Mouse (Mus musculus) Muller cell, postnatal 12 days (primary cell): ENCODE data around the gene Ubald1.
A peak's percentile ranks its signal among the peaks of the same experiment; 100 is the strongest.

ENCODE experiments used
- DNase-seq: peaks from one replicate; pipeline ENCODE4 v3.0.0-alpha.2; 2015; ENCODE audit errors: inconsistent ontology term

The Ubald1 gene

DNA sequence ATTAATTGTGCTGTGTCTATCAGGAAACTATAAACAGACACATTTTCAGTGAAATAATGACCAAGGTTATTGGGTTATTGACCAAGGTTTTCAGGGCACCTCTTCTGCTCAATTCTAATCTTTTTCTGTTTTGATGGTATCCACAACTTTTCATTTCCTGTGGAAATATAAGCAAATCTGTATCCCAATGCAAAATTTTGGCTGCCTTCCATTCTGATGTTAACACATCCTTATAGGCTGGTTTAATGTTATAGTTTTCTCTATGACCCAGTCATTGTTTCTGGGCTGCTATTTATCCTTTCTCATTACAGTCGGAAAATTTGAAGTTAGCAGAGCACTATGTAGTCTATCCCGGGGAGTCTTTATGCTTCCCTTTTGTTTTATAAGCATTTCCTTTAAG, 19.6 kb upstream of the Ubald1 start:
- DNase-seq, result no peak

DNA sequence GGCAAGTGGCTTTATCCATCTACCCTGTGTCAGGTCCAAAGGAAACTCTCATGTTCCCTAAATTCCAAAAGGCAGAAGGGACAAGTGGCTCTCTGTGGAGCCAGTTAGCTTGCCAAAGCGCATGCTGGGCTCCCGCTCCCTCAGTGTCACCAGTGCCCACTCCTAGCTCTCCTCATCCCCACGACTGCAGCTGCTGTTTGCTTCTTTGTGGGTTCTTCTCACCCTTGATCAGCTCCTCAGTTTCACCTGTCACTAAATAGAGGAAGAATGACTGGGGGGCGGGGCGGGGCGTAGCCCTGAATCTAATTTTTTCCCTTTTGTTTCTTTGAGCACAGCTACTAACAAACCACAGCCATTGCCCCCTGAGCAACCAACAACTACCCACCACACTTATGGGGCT, 18.8 kb upstream of the Ubald1 start:
- DNase-seq, result no peak

- DNase-seq, result no peak
These were observed 17.1 kb upstream of the Ubald1 start for GRCm38 (mm10) chr16:4897146-4897730.

DNA sequence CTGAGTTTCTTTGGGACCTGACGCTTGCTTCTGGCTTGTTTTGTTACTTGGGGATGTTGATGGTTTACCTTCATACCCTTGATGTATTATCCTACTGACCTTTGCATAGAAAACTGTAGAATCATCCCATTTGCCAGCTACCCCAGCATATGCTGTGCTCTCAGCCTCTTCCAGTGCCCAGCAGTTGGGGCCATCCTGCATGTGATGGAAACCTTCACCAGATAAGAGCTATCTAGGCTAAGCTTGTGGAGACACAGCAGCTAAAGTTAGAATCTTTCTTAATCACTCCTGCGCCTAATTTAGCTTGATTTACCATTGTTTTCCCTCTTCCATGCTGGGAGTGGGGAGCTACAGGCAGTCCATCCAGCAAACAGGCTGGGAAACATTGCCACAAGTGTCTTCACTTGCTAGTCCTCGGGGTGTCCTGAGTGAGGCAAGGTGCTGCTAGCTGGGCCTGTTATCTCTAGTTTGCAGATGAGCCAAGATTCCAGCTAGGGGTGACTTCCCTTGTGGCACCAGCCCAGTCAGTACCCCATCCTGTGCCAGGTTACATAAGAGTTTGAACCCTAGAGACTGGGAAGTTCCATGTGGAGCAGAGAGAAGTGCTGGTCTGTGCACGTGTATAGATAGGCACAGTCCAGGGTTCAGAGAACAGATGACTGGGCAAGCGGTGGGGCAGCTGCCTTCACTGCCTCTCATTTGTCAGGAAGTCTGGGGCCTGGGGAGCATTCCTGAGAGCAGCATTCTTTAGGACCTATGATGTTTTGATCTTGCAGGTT, 16.3 kb upstream of the Ubald1 start:
- peak; percentile 42 for DNase-seq

GRCm38 (mm10) chr16:4894201-4894908, 14.2 kb upstream of the Ubald1 start:
- DNase-seq, result no peak

GRCm38 (mm10) chr16:4892171-4892570, 12.1 kb upstream of the Ubald1 start:
- no peak for DNase-seq

DNA sequence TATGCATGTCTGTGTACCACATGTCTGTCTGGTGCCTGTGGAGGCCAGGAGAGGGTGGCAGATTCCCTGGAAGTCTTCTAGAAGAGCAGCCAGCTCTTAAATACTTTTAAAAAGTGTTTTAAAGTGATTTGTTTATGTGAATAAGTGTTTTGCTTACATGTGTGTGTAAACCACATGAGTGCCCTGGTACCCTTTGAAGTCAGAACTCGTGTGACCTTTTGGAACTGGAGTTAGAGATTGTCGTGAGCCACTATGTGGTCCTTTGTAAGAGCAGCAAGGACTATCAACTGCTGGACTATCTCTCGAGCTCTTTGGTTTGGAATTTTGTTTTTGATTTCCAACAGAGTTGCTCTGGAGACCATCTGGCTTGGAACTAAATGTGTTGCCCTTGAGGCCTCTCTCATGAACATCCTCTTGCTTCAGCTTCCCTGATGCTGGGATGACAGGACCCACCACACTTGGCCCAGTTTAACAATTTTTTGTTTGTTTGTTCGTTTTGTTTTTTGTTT, 10.1 kb upstream of the Ubald1 start:
- no peak for DNase-seq

GRCm38 (mm10) chr16:4886690-4887020, 6.5 kb upstream of the Ubald1 start:
- no peak for DNase-seq

- peak; percentile 91 for DNase-seq
These were observed 5.9 kb upstream of the Ubald1 start, which contains the start of gene Mgrn1 for GRCm38 (mm10) chr16:4885760-4886689. Gene Mgrn1, plus strand, starts transcription at chr16:4886249.

GRCm38 (mm10) chr16:4884930-4885329, 4.8 kb upstream of the Ubald1 start:
- DNase-seq, result no peak

DNA sequence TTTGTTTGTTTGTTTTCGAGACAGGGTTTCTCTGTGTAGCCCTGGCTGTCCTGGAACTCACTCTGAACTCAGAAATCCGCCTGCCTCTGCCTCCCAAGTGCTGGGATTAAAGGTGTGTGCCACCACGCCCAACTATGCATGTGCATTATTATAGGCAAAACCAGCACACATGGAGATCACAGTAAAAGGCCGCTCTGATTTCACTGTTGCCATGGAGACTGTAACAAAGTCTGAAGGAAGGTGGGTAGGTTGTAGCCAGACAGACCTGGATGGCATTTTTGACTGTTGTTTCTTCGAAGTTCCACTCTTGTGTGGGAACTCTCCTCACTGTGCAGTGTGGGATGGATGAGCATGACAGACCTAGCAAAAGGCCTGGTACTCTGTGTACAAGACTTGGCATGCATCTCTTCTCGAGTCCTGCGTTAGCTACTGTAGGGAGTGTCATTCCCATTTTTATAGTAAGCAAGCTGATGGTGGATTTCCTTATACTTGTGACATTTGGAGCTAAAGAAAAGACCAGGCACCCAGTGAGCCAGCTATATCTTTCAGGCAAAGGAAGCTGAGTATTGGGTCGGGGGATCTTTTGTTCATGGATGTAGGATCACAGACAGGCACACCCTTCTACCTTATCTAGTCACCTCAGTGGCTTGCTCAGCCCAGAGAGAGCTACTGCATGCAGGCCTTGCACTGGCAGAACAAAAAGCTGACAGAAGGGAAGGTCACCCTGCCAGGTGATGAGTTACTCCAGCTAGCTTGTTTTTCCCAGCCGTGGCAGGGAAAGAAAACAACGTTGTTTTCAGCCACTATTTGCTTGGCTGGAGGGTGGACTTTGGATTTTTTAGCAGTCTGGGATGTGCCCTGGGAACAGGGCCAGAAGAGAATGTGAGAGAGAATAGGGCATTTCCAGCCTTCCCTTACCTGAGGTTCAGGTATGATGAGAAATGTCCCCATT, 1.6 kb upstream of the Ubald1 start:
- no peak for DNase-seq

- DNase-seq, result peak; percentile 95
These were observed 399 bp downstream of the Ubald1 start for GRCm38 (mm10) chr16:4879708-4880124.

- no peak for DNase-seq
These were observed 911 bp downstream of the Ubald1 start for GRCm38 (mm10) chr16:4879101-4879707.

- no peak for DNase-seq
These were observed 1.8 kb downstream of the Ubald1 start for GRCm38 (mm10) chr16:4878192-4878885.

- DNase-seq, result no peak
These were observed 2.4 kb downstream of the Ubald1 start for GRCm38 (mm10) chr16:4877701-4878100.

GRCm38 (mm10) chr16:4877195-4877594, 2.9 kb downstream of the Ubald1 start:
- DNase-seq, result no peak

GRCm38 (mm10) chr16:4876033-4876680, 4.0 kb downstream of the Ubald1 start:
- peak; percentile 79 for DNase-seq

GRCm38 (mm10) chr16:4875198-4876032, 4.7 kb downstream of the Ubald1 start:
- no peak for DNase-seq
